Mouse (Mus musculus) small intestine, adult 2 months (tissue): ENCODE data around the gene Gcsh.

Experiments used
- CTCF ChIP-seq: fragments of 200-500 bp; IDR thresholded peaks from 2 replicates; pipeline ENCODE4 v1.5.1; 2012; ENCODE audit warnings: low read depth, mild to moderate bottlenecking, control low read depth, inconsistent platforms, low read length, moderate library complexity, mixed read lengths; ENCODE audit not compliant: insufficient replicate concordance, insufficient read length; ENCODE audit errors: extremely low read depth
- POLR2A ChIP-seq: fragments of 200-500 bp; IDR thresholded peaks from 2 replicates; pipeline ENCODE4 v1.6.1; 2012; ENCODE audit warnings: low read depth, mild to moderate bottlenecking, control low read depth, inconsistent platforms, low read length, moderate library complexity

DNA sequence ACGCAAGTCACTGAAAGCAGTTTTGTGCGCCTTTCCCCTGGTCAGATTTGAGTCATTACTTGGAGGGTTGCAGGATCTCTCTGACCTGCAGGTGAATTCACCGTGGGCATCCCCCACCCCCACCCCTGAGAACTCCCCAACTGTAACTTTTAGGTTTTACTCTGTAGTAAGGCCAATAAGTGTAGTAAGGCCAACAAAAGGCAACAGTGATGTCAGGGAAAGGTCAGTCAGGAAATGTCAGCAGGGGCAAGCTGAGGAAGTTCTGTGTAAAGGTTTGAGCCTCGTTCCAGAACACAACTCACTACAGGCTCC lies 49.0 kb downstream of the Gcsh start:
- TF ChIP-seq POLR2A (no peak), CTCF (no peak)
